Mouse (Mus musculus): ENCODE data around the gene Hacd3.

Hacd3 gene

GRCm38 (mm10) chr9:64951161-64951657 lies 70.3 kb downstream of the Hacd3 start, which contains the start of gene Slc24a1:
Gene Slc24a1 (minus strand): TSS chr9:64951607.
- no peak for DNase-seq (ENCODE audit: low spot score in 2 of 2)

GRCm38 (mm10) chr9:64947483-64948095 lies 73.9 kb downstream of the Hacd3 start:
- DNase-seq (ENCODE audit: low spot score in 2 of 2), result no peak

GRCm38 (mm10) chr9:64943997-64944396 lies 77.5 kb downstream of the Hacd3 start:
- DNase-seq (ENCODE audit: low spot score in 2 of 2), result no peak

GRCm38 (mm10) chr9:64941650-64942049 lies 79.8 kb downstream of the Hacd3 start:
- DNase-seq (ENCODE audit: low spot score in 2 of 2), result no peak

GRCm38 (mm10) chr9:64940731-64941346 lies 80.7 kb downstream of the Hacd3 start:
- DNase-seq (ENCODE audit: low spot score in 2 of 2), result no peak

- no peak for DNase-seq (ENCODE audit: low spot score in 2 of 2)
These were observed 81.7 kb downstream of the Hacd3 start for GRCm38 (mm10) chr9:64939790-64940189.

GRCm38 (mm10) chr9:64939281-64939680 lies 82.2 kb downstream of the Hacd3 start:
- DNase-seq (ENCODE audit: low spot score in 2 of 2), result no peak

- no peak for DNase-seq (ENCODE audit: low spot score in 2 of 2)
These were observed 83.0 kb downstream of the Hacd3 start for GRCm38 (mm10) chr9:64938535-64938934.

- DNase-seq (ENCODE audit: low spot score in 2 of 2), result no peak
These were observed 84.0 kb downstream of the Hacd3 start for GRCm38 (mm10) chr9:64937491-64937890.
